Mouse (Mus musculus): ENCODE results near the gene Gm21954. TPM values are rescaled to one million over a fixed set of nuclear protein-coding genes. Genes with fewer than 3 reads are reported as not detected.

Gene Gm21954
- polyA plus RNA-seq, 1 experiment from 2014 or later: not detected

DNA sequence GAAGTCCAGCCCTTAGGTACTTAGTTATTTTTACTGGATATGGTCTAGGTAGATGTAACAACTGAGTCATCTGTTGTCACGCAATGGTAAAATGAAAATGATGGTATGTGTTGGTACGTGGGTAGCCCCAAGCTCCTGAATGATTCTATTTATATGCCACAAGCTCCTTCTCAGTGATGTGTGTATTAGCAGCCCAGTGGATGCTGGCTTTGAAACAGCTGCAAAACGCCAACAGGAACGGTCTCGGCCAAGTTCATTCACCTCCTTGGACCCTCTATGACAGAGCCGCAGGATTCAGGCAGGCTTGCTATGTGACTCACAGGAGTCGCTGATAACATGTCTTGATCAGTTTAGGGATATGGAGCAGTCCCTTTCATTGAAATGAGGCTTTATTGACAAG is 38.2 kb upstream of the Gm21954 start:
- Histone ChIP-seq H3K27me3 (ENCODE audit: insufficient read depth, low read length) (no peaks in the 10 kb centered on the region), H3K27ac (ENCODE audit: low read depth) (no peak overlapping the region), H3K36me3 (replicated peaks; ENCODE audit: insufficient read depth, low read length) (no peaks in the 10 kb centered on the region), H3K4me2 (ENCODE audit: low read depth, low read length) (no peak overlapping the region), H3K4me1 (ENCODE audit: insufficient read depth) (no peaks in the 10 kb centered on the region), H3K9ac (replicated peaks) (no peak overlapping the region), H3K4me3 (ENCODE audit: low read depth, low read length) (no peak overlapping the region), H3K9me3 (ENCODE audit: low read length) (no peaks in the 10 kb centered on the region)
- WGBS (ENCODE audit: insufficient replicate concordance): 82% methylated on average over 7 of the region's 7 CpGs
- TF ChIP-seq EP300 (IDR thresholded peaks at IDR 0.05; ENCODE audit: low read depth) (no peak), CTCF (IDR thresholded peaks at IDR 0.05; ENCODE audit: low read depth) (no peak)
- ATAC-seq: no peak
- DNase-seq: no peak

DNA sequence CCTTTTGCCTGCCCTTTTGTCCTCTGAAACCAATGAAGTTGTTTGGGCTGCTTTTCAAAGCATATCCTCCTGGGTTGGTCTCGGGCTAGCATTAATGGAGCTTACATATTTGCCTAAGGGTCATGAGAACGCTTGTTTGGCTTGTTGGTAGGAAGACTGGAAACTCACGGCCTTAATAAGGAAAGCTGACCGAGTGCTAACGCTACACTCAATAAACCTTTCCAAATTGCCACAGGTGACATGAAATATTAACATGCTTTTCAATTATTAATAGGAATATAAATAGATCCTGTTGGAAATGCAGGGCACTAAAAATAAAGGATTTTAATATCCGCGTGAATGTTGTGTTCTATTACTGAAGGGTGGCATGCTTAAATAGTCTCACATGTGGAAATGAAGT is 27.3 kb upstream of the Gm21954 start:
- no peak overlapping the region for H3K9ac ChIP-seq (replicated peaks)
- no peak overlapping the region for H3K27ac ChIP-seq (ENCODE audit: low read depth)
- TF ChIP-seq EP300 (IDR thresholded peaks at IDR 0.05; ENCODE audit: low read depth) (no peak), CTCF (IDR thresholded peaks at IDR 0.05; ENCODE audit: low read depth) (no peak)
- H3K36me3 ChIP-seq (replicated peaks; ENCODE audit: insufficient read depth, low read length): no peaks in the 10 kb centered on the region
- ATAC-seq (no peak), DNase-seq (no peak)
- no peaks in the 10 kb centered on the region for H3K27me3 ChIP-seq (ENCODE audit: insufficient read depth, low read length)
- 78% methylated on average over 7 of the region's 7 CpGs for WGBS (ENCODE audit: insufficient replicate concordance)
- no peaks in the 10 kb centered on the region for H3K4me1 ChIP-seq (ENCODE audit: insufficient read depth)
- H3K9me3 ChIP-seq (ENCODE audit: low read length): no peaks in the 10 kb centered on the region
- H3K4me3 ChIP-seq (ENCODE audit: low read depth, low read length): no peak overlapping the region
- H3K4me2 ChIP-seq (ENCODE audit: low read depth, low read length): no peak overlapping the region

DNA sequence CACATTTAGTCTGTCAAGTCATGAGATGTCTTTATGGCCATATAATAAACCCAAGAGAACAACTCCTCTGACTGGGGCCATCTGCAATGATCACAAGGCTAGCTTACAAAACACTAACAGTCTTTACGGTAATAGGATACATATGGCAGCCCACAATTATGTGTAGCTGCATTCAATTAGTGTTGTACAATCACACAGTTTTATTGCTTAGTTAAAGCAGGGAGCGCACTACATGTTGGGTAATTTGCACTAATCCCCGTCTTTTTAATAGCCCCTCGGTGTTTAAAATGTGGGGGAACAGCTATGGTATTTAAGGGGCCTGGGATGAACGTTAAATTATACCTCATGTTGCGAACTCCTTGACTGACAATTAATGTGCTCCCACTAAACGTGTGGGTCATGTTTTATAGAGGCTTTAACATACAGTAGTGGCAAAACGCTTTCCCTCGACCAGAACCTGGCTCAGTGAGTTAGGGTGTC is 24.5 kb upstream of the Gm21954 start:
- WGBS (ENCODE audit: insufficient replicate concordance): 75% methylated on average over 9 of the region's 9 CpGs
- no peak overlapping the region for H3K4me2 ChIP-seq (ENCODE audit: low read depth, low read length)
- H3K27ac ChIP-seq (ENCODE audit: low read depth): no peak overlapping the region
- DNase-seq (no peak), ATAC-seq (no peak)
- H3K9ac ChIP-seq (replicated peaks): no peak overlapping the region
- no peaks in the 10 kb centered on the region for H3K4me1 ChIP-seq (ENCODE audit: insufficient read depth)
- H3K9me3 ChIP-seq (ENCODE audit: low read length): no peaks in the 10 kb centered on the region
- TF ChIP-seq EP300 (IDR thresholded peaks at IDR 0.05; ENCODE audit: low read depth): no peak
- TF ChIP-seq CTCF (IDR thresholded peaks at IDR 0.05; ENCODE audit: low read depth): no peak
- no peaks in the 10 kb centered on the region for H3K36me3 ChIP-seq (replicated peaks; ENCODE audit: insufficient read depth, low read length)
- no peak overlapping the region for H3K4me3 ChIP-seq (ENCODE audit: low read depth, low read length)
- H3K27me3 ChIP-seq (ENCODE audit: insufficient read depth, low read length): no peaks in the 10 kb centered on the region

DNA sequence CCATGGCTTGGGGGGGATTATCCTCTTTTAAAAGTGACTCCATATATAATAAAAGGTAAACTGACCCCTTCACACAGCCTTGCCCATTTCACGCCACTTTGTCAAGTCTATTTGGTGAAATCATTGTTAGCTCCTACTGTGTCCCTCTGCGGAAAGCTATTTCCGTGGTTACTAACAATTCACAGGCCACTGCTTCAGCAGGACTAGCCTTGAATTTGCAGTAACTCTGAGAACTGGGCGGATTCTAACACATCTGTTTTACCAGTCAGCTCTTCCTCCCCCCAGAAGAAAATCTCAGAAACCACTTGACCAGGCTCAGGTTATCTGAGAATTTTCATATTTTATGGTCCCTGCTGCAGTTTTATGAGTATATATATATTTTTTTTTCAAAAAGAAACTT is 23.9 kb upstream of the Gm21954 start:
- DNase-seq: no peak
- Histone ChIP-seq H3K4me2 (ENCODE audit: low read depth, low read length) (no peak overlapping the region), H3K9ac (replicated peaks) (no peak overlapping the region), H3K36me3 (replicated peaks; ENCODE audit: insufficient read depth, low read length) (no peaks in the 10 kb centered on the region), H3K27me3 (ENCODE audit: insufficient read depth, low read length) (no peaks in the 10 kb centered on the region), H3K27ac (ENCODE audit: low read depth) (no peak overlapping the region), H3K4me3 (ENCODE audit: low read depth, low read length) (no peak overlapping the region), H3K4me1 (ENCODE audit: insufficient read depth) (no peaks in the 10 kb centered on the region), H3K9me3 (ENCODE audit: low read length) (no peaks in the 10 kb centered on the region)
- no peak for TF ChIP-seq EP300 (IDR thresholded peaks at IDR 0.05; ENCODE audit: low read depth)
- TF ChIP-seq CTCF (IDR thresholded peaks at IDR 0.05; ENCODE audit: low read depth): no peak
- ATAC-seq: no peak
- 61% methylated on average over 4 of the region's 4 CpGs for WGBS (ENCODE audit: insufficient replicate concordance)

DNA sequence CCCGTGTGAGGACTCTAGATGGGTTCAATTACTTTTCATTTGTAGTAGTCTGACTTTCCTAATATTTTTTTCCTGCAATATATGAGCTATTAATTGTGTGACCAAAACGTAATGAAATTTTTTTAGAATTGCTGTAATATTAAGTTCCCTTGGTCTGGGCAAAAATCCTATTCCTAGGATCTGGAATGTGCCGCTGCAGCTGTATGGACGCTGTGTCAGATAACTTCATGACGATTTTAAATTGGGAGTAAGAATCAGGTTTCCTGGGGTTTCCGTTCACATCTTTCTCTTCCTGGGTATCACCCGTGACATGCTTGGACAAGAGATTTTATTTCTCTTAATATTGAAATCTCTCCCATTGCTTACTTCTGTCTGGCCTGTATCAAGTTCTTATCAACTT is 23.2 kb upstream of the Gm21954 start:
- H3K9ac ChIP-seq (replicated peaks): no peak overlapping the region
- ATAC-seq: no peak
- no peak overlapping the region for H3K4me2 ChIP-seq (ENCODE audit: low read depth, low read length)
- no peak for TF ChIP-seq EP300 (IDR thresholded peaks at IDR 0.05; ENCODE audit: low read depth)
- no peak for TF ChIP-seq CTCF (IDR thresholded peaks at IDR 0.05; ENCODE audit: low read depth)
- H3K4me3 ChIP-seq (ENCODE audit: low read depth, low read length): no peak overlapping the region
- H3K9me3 ChIP-seq (ENCODE audit: low read length): no peaks in the 10 kb centered on the region
- 83% methylated on average over 7 of the region's 7 CpGs for WGBS (ENCODE audit: insufficient replicate concordance)
- no peak for DNase-seq
- H3K27ac ChIP-seq (ENCODE audit: low read depth): no peak overlapping the region
- H3K36me3 ChIP-seq (replicated peaks; ENCODE audit: insufficient read depth, low read length): no peaks in the 10 kb centered on the region
- H3K4me1 ChIP-seq (ENCODE audit: insufficient read depth): no peaks in the 10 kb centered on the region
- no peaks in the 10 kb centered on the region for H3K27me3 ChIP-seq (ENCODE audit: insufficient read depth, low read length)

DNA sequence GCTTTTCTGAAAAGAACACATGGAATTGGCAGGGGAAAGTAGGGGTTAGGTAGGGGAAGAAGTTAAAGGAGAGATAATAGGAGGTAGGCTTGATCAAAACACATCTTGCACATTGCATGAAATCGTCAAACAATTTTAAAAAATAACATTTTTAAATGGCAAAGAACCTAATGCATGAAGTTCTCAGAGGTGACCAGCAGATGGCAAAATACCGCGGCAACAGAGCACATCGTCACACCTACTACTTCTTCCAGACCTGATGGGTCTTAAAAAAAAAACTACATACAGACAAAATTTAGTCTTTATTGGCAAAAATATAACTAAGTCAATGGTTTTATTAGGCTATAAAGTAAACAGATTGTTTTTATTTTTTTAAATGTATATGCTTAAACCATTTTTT is 22.3 kb upstream of the Gm21954 start:
- DNase-seq (no peak), ATAC-seq (no peak)
- Histone ChIP-seq H3K4me2 (ENCODE audit: low read depth, low read length) (no peak overlapping the region), H3K27ac (ENCODE audit: low read depth) (no peak overlapping the region), H3K36me3 (replicated peaks; ENCODE audit: insufficient read depth, low read length) (no peaks in the 10 kb centered on the region), H3K27me3 (ENCODE audit: insufficient read depth, low read length) (no peaks in the 10 kb centered on the region), H3K9ac (replicated peaks) (no peak overlapping the region), H3K4me1 (ENCODE audit: insufficient read depth) (no peaks in the 10 kb centered on the region), H3K4me3 (ENCODE audit: low read depth, low read length) (no peak overlapping the region), H3K9me3 (ENCODE audit: low read length) (no peaks in the 10 kb centered on the region)
- 37% methylated on average over 4 of the region's 4 CpGs for WGBS (ENCODE audit: insufficient replicate concordance)
- TF ChIP-seq EP300 (IDR thresholded peaks at IDR 0.05; ENCODE audit: low read depth) (no peak), CTCF (IDR thresholded peaks at IDR 0.05; ENCODE audit: low read depth) (peak; percentile 31; the same call in 1 of the 2 replicates)

DNA sequence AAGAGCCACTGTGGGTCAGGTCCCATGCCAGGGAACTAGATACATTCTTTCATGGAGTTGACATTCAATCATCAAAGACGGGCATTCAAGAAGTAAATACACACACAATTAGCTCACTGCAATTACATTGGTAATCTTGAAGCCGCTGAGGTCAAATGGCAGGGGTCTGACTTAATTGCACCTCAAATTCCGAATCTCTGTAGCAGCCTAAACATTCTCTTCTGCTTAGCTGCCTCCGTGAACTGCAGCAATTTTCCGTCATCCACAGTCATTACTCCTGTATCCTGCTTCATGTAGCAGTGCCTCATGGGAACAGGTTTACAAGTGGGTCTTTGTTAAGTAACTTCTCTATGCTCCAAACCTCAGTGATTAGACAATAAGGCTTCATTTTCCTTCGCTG is 20.0 kb upstream of the Gm21954 start:
- no peaks in the 10 kb centered on the region for H3K4me1 ChIP-seq (ENCODE audit: insufficient read depth)
- no peak overlapping the region for H3K4me3 ChIP-seq (ENCODE audit: low read depth, low read length)
- no peak overlapping the region for H3K27ac ChIP-seq (ENCODE audit: low read depth)
- no peaks in the 10 kb centered on the region for H3K27me3 ChIP-seq (ENCODE audit: insufficient read depth, low read length)
- ATAC-seq: no peak
- no peak overlapping the region for H3K9ac ChIP-seq (replicated peaks)
- H3K36me3 ChIP-seq (replicated peaks; ENCODE audit: insufficient read depth, low read length): no peaks in the 10 kb centered on the region
- WGBS (ENCODE audit: insufficient replicate concordance): 59% methylated on average over 6 of the region's 6 CpGs
- TF ChIP-seq CTCF (IDR thresholded peaks at IDR 0.05; ENCODE audit: low read depth) (no peak), EP300 (IDR thresholded peaks at IDR 0.05; ENCODE audit: low read depth) (no peak)
- no peak for DNase-seq
- H3K9me3 ChIP-seq (ENCODE audit: low read length): no peaks in the 10 kb centered on the region
- H3K4me2 ChIP-seq (ENCODE audit: low read depth, low read length): no peak overlapping the region
